Mouse (Mus musculus): Measurements from ENCODE around the gene Tmem37. TPM values are rescaled to one million over a fixed set of nuclear protein-coding genes. Genes with fewer than 3 reads are reported as not detected.

Tmem37 gene
- total and polyA plus RNA-seq, 3 experiments = 5.6 to 9.0 (median 7.5) TPM

DNA sequence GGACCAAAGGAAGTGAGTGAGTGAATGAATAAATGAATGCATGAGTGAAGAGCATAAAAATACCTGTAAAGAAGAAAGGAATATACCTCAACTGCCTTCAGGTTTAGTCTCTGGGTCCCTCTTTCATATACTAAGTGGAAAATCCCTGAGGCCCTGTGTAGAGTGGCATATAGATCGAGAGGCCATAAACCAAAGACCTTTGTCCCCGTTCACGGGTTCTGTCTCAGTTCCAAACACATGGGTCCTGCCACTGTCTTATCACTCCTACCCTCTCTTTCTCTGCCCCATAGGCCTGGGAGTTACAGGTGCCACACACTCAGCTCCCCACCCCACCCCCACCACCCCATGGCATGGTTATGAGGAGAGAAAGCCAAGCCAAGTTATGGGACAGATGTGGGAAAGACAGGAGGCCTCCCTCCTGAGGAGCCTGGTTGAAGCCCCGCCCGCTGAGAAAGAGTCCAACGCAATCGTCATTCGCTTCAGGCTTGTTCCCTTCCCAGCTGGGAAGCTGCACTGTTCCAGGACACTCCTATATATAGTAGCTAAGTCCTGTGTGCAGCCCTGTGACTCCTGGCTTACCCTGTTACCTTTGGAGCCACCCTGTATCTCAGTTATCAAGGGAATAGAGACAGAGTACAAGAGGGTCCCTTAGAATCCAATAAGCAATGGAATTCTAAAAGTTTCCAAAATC, 17.2 kb upstream of the Tmem37 start:
- peak in 1 of 2 experiments; percentile 52 for DNase-seq
- Histone ChIP-seq H3K27me3 (ENCODE audit: control insufficient read depth, insufficient read depth, low read length) (no peaks in the 10 kb centered on the region), H3K9ac (ENCODE audit: low read depth, low read length) (no peak overlapping the region), H3K4me3 (no peak overlapping the region), H3K36me3 (ENCODE audit: control insufficient read depth, insufficient read depth, low read length) (no peaks in the 10 kb centered on the region), H3K4me1 (ENCODE audit: control insufficient read depth, insufficient read depth, low read length) (no peaks in the 10 kb centered on the region), H3K79me2 (replicated peaks; ENCODE audit: control insufficient read depth, insufficient read depth, low read length) (no peaks in the 10 kb centered on the region), H3K27ac (peak overlapping the region; percentile 17; the same call in 1 of the 2 replicates)
- intact Hi-C loops (cut with DNase I) = no loop called here
- WGBS = 55% methylated on average over 8 of the region's 8 CpGs
- 0 out of 2 replicates have a peak, but pooled peaks have one; percentile 24 for TF ChIP-seq EP300 (IDR thresholded peaks at IDR 0.05; ENCODE audit: insufficient read depth, low read depth, low read length)
- no peak for TF ChIP-seq CTCF (IDR thresholded peaks at IDR 0.05)

DNA sequence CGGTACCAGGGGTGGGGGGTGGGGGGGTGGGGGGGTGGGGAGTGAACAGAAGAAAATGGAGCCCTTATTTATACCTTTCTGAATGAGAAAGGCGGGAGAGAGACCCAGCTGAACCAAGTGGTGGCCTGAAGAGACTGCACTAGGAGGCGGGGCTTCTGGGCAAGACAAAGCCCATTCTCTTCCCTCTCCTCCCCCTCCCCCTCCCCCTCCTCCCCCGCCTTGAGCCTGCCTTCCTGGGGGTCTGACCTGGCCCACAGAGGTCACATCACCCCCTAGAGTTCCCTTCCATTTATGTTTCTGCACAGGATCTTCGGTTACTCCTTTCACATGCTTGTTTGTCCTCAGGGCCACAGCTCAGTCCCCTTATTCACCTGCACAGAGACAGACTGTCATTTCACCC, 15.3 kb upstream of the Tmem37 start:
- Histone ChIP-seq H3K36me3 (ENCODE audit: control insufficient read depth, insufficient read depth, low read length) (no peaks in the 10 kb centered on the region), H3K27ac (no peak overlapping the region), H3K4me1 (ENCODE audit: control insufficient read depth, insufficient read depth, low read length) (no peaks in the 10 kb centered on the region), H3K27me3 (ENCODE audit: control insufficient read depth, insufficient read depth, low read length) (no peaks in the 10 kb centered on the region), H3K79me2 (replicated peaks; ENCODE audit: control insufficient read depth, insufficient read depth, low read length) (no peaks in the 10 kb centered on the region), H3K4me3 (no peak overlapping the region), H3K9ac (ENCODE audit: low read depth, low read length) (no peak overlapping the region)
- TF ChIP-seq POLR2A (IDR thresholded peaks at IDR 0.05; ENCODE audit: insufficient read depth, low read depth, low read length) (no peak), EP300 (IDR thresholded peaks at IDR 0.05; ENCODE audit: insufficient read depth, low read depth, low read length) (no peak), CTCF (IDR thresholded peaks at IDR 0.05) (no peak)
- WGBS = 30% methylated on average over 5 of the region's 5 CpGs
- no peak for DNase-seq
- intact Hi-C loops (cut with DNase I) = no loop called here

DNA sequence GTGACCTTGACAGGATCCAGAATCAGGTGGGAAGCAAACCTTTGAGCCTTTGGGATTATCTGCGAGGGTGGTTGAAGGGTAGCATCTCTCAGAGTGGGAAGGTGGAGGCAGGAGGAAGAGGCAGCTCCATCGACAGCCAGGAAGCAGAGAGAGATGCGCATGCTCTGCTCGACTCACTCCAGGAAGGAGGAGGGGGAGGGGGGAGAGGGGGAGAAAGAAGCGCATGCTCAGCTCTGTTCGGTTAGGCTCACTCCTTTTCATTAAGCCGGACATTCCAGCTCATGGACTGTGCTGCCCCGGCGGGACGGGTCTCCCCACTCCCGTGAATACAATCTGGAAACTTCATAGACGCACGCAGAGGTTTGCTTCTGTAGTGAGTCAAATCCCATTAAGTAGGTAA, 12.8 kb upstream of the Tmem37 start:
- H3K27me3 ChIP-seq (ENCODE audit: control insufficient read depth, insufficient read depth, low read length) = no peaks in the 10 kb centered on the region
- no peak for DNase-seq
- TF ChIP-seq CTCF (IDR thresholded peaks at IDR 0.05) = no peak
- no peak for TF ChIP-seq EP300 (IDR thresholded peaks at IDR 0.05; ENCODE audit: insufficient read depth, low read depth, low read length)
- no peak for TF ChIP-seq POLR2A (IDR thresholded peaks at IDR 0.05; ENCODE audit: insufficient read depth, low read depth, low read length)
- H3K27ac ChIP-seq = no peak overlapping the region
- intact Hi-C loops (cut with DNase I) = no loop called here
- no peaks in the 10 kb centered on the region for H3K79me2 ChIP-seq (replicated peaks; ENCODE audit: control insufficient read depth, insufficient read depth, low read length)
- no peak overlapping the region for H3K4me3 ChIP-seq
- no peak overlapping the region for H3K9ac ChIP-seq (ENCODE audit: low read depth, low read length)
- H3K36me3 ChIP-seq (ENCODE audit: control insufficient read depth, insufficient read depth, low read length) = no peaks in the 10 kb centered on the region
- 69% methylated on average over 13 of the region's 13 CpGs for WGBS
- no peaks in the 10 kb centered on the region for H3K4me1 ChIP-seq (ENCODE audit: control insufficient read depth, insufficient read depth, low read length)

DNA sequence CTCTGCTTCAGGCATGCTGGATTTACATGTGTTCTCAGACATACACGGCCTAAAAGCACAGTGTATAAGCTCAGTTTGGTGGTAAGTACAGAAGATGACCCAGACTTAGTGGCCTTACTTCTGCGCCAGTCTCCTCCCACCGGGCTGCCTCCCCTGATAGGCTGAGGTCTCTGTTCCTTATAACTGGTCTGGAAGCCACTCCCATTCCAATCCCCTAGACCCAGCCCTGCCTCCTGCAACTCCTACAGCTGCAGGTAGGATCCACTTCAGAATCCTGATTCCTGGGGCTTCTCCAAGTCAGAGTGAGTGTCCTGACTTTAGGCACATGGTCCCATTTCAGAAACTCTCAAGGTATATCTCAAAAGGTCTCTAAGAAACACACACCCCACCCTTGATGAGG, 11.8 kb upstream of the Tmem37 start:
- WGBS = 74% methylated on average over 3 of the region's 3 CpGs
- H3K9ac ChIP-seq (ENCODE audit: low read depth, low read length) = no peak overlapping the region
- H3K4me3 ChIP-seq = no peak overlapping the region
- H3K4me1 ChIP-seq (ENCODE audit: control insufficient read depth, insufficient read depth, low read length) = no peaks in the 10 kb centered on the region
- no peak for DNase-seq
- intact Hi-C loops (cut with DNase I) = no loop called here
- H3K79me2 ChIP-seq (replicated peaks; ENCODE audit: control insufficient read depth, insufficient read depth, low read length) = no peaks in the 10 kb centered on the region
- no peak overlapping the region for H3K27ac ChIP-seq
- no peak for TF ChIP-seq POLR2A (IDR thresholded peaks at IDR 0.05; ENCODE audit: insufficient read depth, low read depth, low read length)
- no peak for TF ChIP-seq EP300 (IDR thresholded peaks at IDR 0.05; ENCODE audit: insufficient read depth, low read depth, low read length)
- no peak for TF ChIP-seq CTCF (IDR thresholded peaks at IDR 0.05)
- H3K27me3 ChIP-seq (ENCODE audit: control insufficient read depth, insufficient read depth, low read length) = no peaks in the 10 kb centered on the region
- H3K36me3 ChIP-seq (ENCODE audit: control insufficient read depth, insufficient read depth, low read length) = no peaks in the 10 kb centered on the region

DNA sequence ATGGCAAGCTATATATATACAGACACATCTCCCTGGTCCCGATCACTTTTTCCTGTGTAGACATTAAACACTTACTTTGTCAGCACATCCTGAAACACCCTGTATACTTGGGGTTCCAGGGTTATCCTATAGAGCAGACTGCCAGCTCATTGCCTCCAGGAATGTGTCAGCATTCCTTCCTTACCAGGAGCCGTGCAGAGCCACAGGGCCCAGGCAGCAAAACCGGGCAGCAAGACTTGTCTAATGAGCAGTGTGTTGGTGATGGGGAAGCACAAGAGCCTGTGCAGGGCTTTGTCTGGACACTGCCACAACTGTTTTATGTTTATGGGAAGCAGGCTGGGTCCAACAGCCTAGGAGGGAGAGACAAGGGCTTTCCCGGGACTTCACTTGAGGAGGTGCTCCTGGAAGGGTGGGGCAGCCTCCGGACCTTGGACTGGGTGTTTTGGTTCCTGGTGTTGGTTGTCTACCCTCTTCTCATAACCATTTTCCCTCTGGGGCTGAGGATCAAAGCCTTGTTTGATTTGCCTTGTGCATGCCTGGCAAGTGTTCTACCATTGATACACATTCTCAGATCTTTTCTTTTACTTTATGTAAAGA, 10.1 kb upstream of the Tmem37 start:
- no peak for DNase-seq
- Histone ChIP-seq H3K4me3 (no peak overlapping the region), H3K27me3 (ENCODE audit: control insufficient read depth, insufficient read depth, low read length) (no peaks in the 10 kb centered on the region), H3K9ac (ENCODE audit: low read depth, low read length) (no peak overlapping the region), H3K79me2 (replicated peaks; ENCODE audit: control insufficient read depth, insufficient read depth, low read length) (no peaks in the 10 kb centered on the region), H3K36me3 (ENCODE audit: control insufficient read depth, insufficient read depth, low read length) (no peaks in the 10 kb centered on the region), H3K27ac (no peak overlapping the region), H3K4me1 (ENCODE audit: control insufficient read depth, insufficient read depth, low read length) (no peaks in the 10 kb centered on the region)
- TF ChIP-seq CTCF (IDR thresholded peaks at IDR 0.05) = no peak
- no peak for TF ChIP-seq EP300 (IDR thresholded peaks at IDR 0.05; ENCODE audit: insufficient read depth, low read depth, low read length)
- no peak for TF ChIP-seq POLR2A (IDR thresholded peaks at IDR 0.05; ENCODE audit: insufficient read depth, low read depth, low read length)
- 45% methylated on average over 5 of the region's 5 CpGs for WGBS
- intact Hi-C loops (cut with DNase I) = no loop called here

DNA sequence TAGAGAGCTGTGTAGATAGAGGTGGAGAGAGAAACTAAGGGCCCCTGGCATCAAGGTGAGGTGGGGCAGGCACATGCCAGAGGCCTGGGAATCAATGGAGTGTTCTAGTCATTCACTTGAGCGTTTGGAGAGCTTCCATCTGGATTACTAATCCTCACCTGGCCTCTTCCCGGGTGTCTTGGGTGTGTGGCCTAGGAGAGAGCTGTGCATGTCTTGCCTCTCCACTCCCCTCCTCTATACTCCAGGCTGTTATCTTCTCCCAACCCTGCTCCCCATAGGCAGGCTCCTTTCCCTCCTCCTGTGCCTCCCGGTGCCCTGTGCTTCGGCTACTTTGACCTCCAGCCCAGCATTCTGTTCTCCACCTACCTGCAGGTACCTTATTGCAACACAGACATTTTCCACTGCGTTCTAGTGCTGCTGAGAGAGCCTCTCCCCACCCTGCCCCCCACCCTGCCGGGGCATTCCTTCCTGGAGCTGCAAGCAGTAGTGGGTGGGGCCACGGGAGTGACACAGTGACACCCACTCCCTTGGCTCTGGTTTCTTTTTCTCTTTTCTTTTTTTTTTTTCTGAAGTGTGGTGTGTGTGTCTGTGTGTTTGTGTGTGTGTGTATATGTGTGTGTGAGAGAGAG, 9.2 kb upstream of the Tmem37 start:
- Histone ChIP-seq H3K27me3 (ENCODE audit: control insufficient read depth, insufficient read depth, low read length) (no peaks in the 10 kb centered on the region), H3K4me3 (no peak overlapping the region), H3K4me1 (ENCODE audit: control insufficient read depth, insufficient read depth, low read length) (no peaks in the 10 kb centered on the region), H3K9ac (ENCODE audit: low read depth, low read length) (no peak overlapping the region), H3K36me3 (ENCODE audit: control insufficient read depth, insufficient read depth, low read length) (no peaks in the 10 kb centered on the region), H3K27ac (no peak overlapping the region), H3K79me2 (replicated peaks; ENCODE audit: control insufficient read depth, insufficient read depth, low read length) (no peaks in the 10 kb centered on the region)
- intact Hi-C loops (cut with DNase I) = no loop called here
- TF ChIP-seq EP300 (IDR thresholded peaks at IDR 0.05; ENCODE audit: insufficient read depth, low read depth, low read length) (no peak), CTCF (IDR thresholded peaks at IDR 0.05) (no peak), POLR2A (IDR thresholded peaks at IDR 0.05; ENCODE audit: insufficient read depth, low read depth, low read length) (no peak)
- 22% methylated on average over 7 of the region's 7 CpGs for WGBS
- DNase-seq = no peak
